Mouse (Mus musculus): ENCODE measurements around the gene Asb18.

Asb18 gene

DNA sequence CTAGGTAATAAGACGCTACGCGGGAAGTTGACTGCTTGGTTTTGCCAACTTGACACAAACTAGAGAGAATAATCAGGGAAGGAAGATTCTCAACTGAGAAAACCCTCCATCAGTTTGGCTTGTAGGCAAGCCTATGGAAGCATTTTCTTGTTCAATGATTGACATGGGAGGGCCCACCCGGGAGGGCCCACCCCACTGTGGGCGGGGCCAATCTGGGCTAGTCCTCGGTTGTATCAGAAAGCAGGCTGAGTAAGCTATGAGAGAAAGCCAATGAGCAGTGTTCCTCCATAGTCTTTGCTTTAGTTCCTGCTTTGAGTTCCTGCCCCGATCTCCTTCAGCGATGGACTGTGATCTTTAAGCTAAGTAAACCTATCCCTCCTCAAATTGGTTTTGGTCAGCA is 38.1 kb downstream of the Asb18 start:
- in situ Hi-C loops (cut with MboI; ENCODE audit: unreplicated experiment in 2 of 2), result no loop called here

- in situ Hi-C loops (cut with MboI; ENCODE audit: unreplicated experiment in 2 of 2), result no loop called here
Observed at GRCm38 (mm10) chr1:89974541-89974940, 39.9 kb downstream of the Asb18 start.

DNA sequence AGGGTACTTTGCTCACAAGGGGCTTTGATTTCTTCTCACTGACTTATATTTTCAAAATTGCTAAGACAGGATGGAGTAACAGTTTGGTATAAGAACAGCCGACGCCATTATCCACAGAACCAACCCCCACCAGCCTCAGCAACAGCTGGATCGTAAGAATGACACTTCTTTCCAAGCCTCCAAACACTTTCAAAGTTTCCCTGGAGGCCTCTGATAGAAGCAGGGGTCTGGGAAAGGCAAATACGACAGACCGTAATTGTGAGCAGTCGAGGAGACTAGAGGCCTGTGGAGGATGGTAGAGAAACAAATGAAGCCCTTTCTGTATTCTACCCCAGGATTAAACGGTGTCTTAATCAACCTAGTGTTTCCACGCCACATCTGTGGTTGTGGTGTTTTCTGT is 42.6 kb downstream of the Asb18 start:
- in situ Hi-C loops (cut with MboI; ENCODE audit: unreplicated experiment in 2 of 2), result no loop called here

- in situ Hi-C loops (cut with MboI; ENCODE audit: unreplicated experiment in 2 of 2), result no loop called here
Observed at GRCm38 (mm10) chr1:89969714-89970110, 44.8 kb downstream of the Asb18 start.

- in situ Hi-C loops (cut with MboI; ENCODE audit: unreplicated experiment in 2 of 2), result no loop called here
Observed at GRCm38 (mm10) chr1:89969072-89969713, 45.3 kb downstream of the Asb18 start.

DNA sequence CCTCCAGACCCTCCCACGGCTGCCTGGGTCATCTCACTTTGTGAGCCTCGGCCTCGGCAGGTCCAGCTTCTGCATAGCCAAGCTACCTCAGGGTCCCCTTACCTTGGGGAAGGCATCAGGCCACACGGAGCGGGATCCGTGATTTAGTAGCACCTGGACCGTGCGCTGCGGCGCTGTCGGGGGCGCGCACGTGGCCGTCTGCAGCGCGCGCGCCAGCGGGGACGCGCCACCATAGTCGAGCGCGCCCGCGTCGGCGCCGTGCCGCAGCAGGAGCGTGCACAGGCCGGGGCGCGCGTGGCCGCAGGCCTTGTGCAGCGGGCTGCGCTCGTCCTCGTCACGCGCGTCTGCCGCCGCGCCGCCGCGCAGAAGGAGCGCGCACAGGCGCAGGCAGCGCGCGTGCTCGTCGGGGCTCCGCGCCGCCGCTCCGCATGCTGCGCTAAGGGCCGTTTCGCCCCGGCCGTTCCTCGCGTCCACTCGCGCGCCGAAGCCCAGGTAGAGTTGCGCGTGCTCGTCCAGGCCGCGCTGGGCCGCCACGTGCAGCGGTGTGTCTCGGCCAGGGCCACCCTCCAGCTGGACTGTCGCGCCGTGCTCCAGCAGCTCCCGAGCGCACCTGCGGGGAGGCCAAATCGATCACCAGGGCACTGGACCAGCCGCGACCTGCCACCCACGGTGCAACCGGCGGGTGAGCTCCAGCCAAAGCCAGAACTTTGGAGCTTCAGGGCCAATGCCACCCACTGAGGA is 46.2 kb downstream of the Asb18 start:
- in situ Hi-C loops (cut with MboI; ENCODE audit: unreplicated experiment in 2 of 2), result no loop called here

DNA sequence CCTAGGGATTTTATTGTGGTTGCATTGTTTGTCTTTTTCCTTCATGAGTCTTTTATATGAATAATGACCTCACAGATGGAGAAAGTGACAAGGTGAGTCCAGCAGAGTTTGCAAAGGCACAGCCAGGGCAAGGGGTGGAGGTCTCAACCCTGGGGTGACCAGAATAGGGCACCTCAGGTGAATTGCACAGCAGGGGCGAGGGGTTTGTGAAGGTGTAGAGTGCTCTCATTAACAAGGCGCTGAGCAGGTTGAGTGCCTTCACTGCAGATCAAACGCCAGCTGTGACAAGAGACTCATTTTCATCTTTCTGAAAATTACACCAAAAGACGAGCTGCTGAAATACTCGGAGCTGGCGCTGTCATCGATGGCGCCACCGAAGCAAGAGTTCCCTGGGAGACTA is 46.9 kb downstream of the Asb18 start:
- in situ Hi-C loops (cut with MboI; ENCODE audit: unreplicated experiment in 2 of 2), result no loop called here

GRCm38 (mm10) chr1:89964426-89964825 is 50.0 kb downstream of the Asb18 start:
- in situ Hi-C loops (cut with MboI; ENCODE audit: unreplicated experiment in 2 of 2), result no loop called here

GRCm38 (mm10) chr1:89963296-89963695 is 51.2 kb downstream of the Asb18 start:
- in situ Hi-C loops (cut with MboI; ENCODE audit: unreplicated experiment in 2 of 2), result no loop called here

GRCm38 (mm10) chr1:89962092-89962491 is 52.4 kb downstream of the Asb18 start:
- in situ Hi-C loops (cut with MboI; ENCODE audit: unreplicated experiment in 2 of 2), result no loop called here

- in situ Hi-C loops (cut with MboI; ENCODE audit: unreplicated experiment in 2 of 2), result no loop called here
Observed at GRCm38 (mm10) chr1:89959393-89959792, 55.1 kb downstream of the Asb18 start.

- in situ Hi-C loops (cut with MboI; ENCODE audit: unreplicated experiment in 2 of 2), result no loop called here
Observed at GRCm38 (mm10) chr1:89943202-89943601, 71.3 kb downstream of the Asb18 start.

DNA sequence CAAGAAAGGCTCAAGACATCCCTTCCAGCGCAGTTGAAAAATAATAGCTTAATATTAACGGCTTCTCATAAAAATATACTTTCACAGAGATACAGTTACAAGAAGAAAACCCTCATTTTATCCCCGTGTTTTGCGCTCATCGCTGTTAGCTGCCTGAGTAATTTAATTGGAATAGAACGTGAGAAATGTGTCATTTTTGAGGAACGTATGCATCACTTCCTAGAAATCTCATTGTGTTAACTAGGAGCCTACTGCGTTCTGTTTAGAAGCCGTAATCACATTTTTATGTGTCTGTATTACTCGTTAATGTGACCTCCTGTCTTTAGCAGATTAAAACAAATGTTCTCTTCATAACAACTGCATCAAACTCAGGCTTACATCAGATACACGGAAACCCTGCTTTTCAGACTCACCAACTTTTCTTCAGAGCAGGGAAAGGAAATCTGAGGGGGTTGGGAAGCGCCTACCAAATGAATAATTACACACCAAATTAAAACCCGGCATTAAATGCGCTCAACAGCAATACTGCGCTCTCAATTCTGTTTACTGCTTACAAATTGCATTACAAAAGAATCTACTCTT is 72.0 kb downstream of the Asb18 start:
- in situ Hi-C loops (cut with MboI; ENCODE audit: unreplicated experiment in 2 of 2), result no loop called here

GRCm38 (mm10) chr1:89941701-89942381 is 72.6 kb downstream of the Asb18 start:
- in situ Hi-C loops (cut with MboI; ENCODE audit: unreplicated experiment in 2 of 2), result no loop called here

DNA sequence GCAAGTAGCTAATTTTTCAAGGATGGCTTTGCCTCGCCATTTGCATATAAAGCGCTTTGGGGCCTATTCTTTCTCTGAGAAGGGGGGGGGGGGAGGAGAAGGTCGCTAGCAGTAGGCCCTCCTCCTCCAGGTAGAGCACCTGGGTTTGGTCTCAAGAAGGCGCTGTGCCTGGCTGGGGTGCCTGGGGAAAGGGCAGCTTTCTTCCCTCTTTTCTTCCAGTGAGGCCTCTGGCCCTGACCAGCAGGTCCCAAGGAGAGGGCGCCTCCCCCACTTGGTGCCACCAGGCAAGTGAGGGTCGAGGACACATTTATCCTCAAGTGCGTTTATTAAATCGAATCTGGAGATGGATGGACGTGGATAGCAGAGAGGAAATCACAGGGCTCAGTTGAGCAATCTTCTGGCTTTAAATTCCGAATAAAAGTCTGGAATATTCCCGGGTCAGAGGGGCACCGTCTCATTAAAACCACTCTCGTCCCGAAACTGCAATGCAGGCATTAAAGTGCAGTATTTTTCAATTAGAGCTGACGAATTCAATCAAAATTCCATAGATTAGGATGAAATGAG is 73.4 kb downstream of the Asb18 start:
- in situ Hi-C loops (cut with MboI; ENCODE audit: unreplicated experiment in 2 of 2), result no loop called here

DNA sequence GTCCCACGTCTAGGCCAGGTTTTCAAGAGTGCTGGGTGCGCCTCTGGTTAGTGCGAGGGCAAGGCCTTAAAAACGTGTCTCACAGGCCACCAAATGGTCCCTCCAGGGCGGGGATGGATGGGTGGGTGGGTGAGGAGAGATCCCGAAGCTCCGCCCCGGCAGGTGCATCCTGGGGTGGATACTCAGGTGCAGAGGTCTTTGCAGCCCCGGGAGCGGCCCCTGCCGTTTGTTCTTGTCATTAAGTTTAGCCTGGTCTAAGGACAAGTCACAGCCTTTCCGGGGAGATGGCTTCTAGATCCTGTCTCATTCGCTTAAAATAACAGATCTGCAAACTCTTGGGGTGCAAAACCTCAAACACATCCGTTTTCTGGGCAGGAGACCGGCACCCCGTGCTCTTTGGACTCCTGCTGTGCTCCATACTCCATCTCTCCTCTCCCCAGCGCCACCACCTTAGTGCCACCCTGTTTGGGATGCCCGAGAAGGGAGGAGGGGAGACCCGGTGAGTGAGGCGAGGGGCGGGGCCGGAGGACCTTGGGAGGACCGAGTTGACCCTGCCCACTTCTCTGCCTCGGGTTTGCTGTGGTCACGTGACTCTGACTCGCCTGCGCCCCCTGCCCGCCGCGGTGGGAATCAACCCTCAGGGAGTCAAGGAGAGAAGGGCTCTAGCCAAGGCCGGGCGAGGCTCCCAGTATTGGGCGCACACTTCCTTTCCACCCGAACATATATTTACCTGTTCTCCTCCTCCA is 74.3 kb downstream of the Asb18 start:
- in situ Hi-C loops (cut with MboI; ENCODE audit: unreplicated experiment in 2 of 2), result no loop called here

DNA sequence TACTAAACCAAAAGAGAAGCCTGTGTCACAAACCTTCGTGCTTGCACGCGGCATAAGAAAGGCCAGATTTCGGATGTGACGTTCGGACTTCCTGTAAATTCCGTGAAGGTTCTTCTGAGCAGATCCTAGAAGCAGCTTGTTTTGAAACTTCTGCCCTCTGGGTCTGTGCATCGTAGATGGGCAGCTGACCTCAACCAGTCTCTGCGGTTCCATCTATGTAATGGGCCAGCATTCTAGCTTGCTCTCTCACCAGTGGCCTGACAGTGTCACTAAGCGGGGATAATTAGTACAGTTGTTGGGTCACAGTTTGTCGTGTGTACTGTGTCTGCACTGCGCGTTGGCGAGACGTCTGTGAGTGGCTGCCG is 74.9 kb downstream of the Asb18 start:
- in situ Hi-C loops (cut with MboI; ENCODE audit: unreplicated experiment in 2 of 2), result no loop called here

DNA sequence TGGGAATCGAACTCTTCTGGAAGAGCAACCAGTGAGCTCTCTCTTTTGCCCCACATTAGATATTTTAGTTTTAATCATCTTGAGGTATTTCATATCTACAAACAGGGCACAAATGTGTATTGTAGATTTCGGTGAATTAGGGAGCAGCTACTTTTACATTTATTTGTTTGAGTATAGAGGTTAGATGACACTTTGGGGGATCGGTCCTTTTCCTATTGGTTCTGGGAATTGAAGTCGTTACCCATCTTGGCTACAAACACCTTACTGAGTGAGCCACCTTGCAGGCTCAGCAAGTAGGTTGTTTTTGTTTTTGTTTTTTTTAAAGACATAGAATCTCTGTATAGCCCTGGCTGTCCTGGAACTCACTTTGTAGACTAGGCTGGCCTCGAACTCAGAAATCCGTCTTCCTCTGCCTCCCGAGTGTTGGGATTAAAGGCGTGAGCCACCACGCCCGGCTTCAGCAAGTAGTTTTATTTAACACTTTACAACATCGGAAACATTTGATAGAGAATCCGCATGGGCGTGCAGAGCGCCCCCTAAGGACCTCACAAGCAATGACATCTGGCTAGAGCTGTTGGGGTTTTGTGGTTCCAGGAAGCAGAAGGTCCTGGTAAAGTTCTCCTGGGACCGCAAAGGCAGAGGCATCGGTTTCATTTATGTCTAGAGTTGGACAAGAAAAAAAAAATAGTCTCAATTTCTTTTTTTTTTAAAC is 75.4 kb downstream of the Asb18 start:
- in situ Hi-C loops (cut with MboI; ENCODE audit: unreplicated experiment in 2 of 2), result no loop called here

DNA sequence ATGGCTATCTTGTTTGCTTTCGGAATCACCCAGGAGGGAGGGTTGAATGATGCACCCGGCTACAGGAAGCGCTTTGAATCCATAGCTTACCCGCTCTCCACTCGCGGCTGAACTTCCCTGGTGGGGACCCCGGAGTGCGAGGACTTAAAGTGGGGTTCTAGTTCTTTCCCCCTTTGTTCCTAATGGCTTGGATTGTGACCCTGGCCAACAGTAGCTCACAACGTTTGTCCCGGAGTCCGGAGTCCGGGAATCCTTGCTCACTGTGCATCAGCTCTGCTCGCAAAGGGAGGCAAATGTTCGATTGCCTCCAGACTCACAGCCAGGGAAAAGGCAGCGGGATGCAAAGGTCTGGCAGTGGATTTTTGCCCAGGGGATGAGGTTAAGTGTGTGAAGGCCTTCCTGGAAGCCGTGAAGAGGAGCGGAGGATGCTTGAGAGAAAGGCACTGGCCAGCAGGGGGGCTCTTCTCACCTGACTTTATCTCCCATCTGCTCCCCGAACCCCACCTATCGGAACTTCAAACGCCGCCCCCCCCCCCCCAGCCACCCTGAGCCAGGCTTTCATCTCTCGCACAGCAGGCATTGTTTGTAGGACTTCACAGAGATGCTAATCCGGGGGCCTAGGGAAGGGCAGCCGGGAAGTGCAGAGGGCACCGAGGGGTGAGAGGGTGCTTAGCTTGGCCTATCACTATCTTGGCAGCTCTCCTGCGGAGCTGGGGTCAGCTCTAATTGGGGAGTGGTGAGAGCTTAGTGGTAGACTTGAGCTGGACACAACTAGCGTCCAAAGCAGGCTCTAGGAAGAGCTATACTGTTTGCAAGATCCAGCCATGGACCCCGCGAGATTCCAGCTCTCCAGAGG is 78.7 kb downstream of the Asb18 start:
- in situ Hi-C loops (cut with MboI; ENCODE audit: unreplicated experiment in 2 of 2), result no loop called here
